Mouse (Mus musculus) E14TG2a.4 (cell line): ENCODE results near the gene Spint2.

Source experiments
- CTCF ChIP-seq: conservative IDR thresholded peaks from 2 replicates; pipeline ENCODE4 v1.5.1; 2014; ENCODE audit warnings: low read length
- POU5F1 ChIP-seq: IDR thresholded peaks from 2 replicates; pipeline ENCODE4 v1.6.1; 2014; ENCODE audit warnings: low read length, borderline replicate concordance

GRCm38 (mm10) chr7:29287481-29287880 lies 5.8 kb upstream of the Spint2 start:
- TF ChIP-seq CTCF (0 out of 2 replicates have a peak, but pooled peaks have one; percentile 4), POU5F1 (no peak)
